Mouse (Mus musculus) intestine, embryonic 16.5 days (tissue): ENCODE results near the gene Stx2. TPM values are rescaled to one million over a fixed set of nuclear protein-coding genes. Genes with fewer than 3 reads are reported as not detected.
A peak's percentile ranks its signal among the peaks of the same experiment; 100 is the strongest.

Experiments
- ATAC-seq: fragments of 200-750 bp; cut with Nextera tagmentation; 2 replicates; pipeline ENCODE4 v1.8.0; 2017; ENCODE audit warnings: moderate TSS enrichment, moderate library complexity
- H3K27ac ChIP-seq: fragments of 300-500 bp; sonication (generic); 2 replicates; pipeline ENCODE4 v1.5.1; 2014; ENCODE audit warnings: mild to moderate bottlenecking, low read length
- H3K27me3 ChIP-seq: fragments of 300-500 bp; sonication (generic); replicated peaks from 2 replicates; pipeline ENCODE4 v1.6.1; 2014; ENCODE audit warnings: low read length, control low read depth, mixed read lengths; ENCODE audit not compliant: control insufficient read depth, insufficient read depth
- H3K36me3 ChIP-seq: fragments of 300-500 bp; sonication (generic); 2 replicates; pipeline ENCODE4 v1.6.1; 2014; ENCODE audit warnings: low read length, control low read depth; ENCODE audit not compliant: control insufficient read depth, insufficient read depth
- H3K4me1 ChIP-seq: fragments of 300-500 bp; sonication (generic); 2 replicates; pipeline ENCODE4 v1.6.1; 2014; ENCODE audit warnings: low read length, control low read depth, mixed read lengths; ENCODE audit not compliant: control insufficient read depth, insufficient read depth
- H3K4me2 ChIP-seq: fragments of 300-500 bp; sonication (generic); 2 replicates; pipeline ENCODE4 v1.6.1; 2014; ENCODE audit warnings: low read depth, low read length, control low read depth
- H3K4me3 ChIP-seq: fragments of 300-500 bp; sonication (generic); 2 replicates; pipeline ENCODE4 v1.5.1; 2014; ENCODE audit warnings: mild to moderate bottlenecking, low read length
- H3K9ac ChIP-seq: fragments of 300-500 bp; sonication (generic); 2 replicates; pipeline ENCODE4 v1.6.1; 2014; ENCODE audit warnings: low read depth, low read length
- H3K9me3 ChIP-seq: fragments of 300-500 bp; sonication (generic); 2 replicates; pipeline ENCODE4 v1.6.1; 2016; ENCODE audit warnings: low read length, control low read depth; ENCODE audit not compliant: control insufficient read depth
- WGBS: fragments of 180-500 bp; shearing (Covaris S2); extraction: QIAGEN DNeasy Blood & Tissue Kit; methylation state at CpG from one replicate; pipeline ENCODE4 v1.1.7; 2014; 5-methylcytosine and 5-hydroxymethylcytosine counted together
- polyA plus RNA-seq: library from polyadenylated mRNA; unstranded; fragments of >200 nt; fragmentation: Nextera tagmentation; extraction: Ambion mirVana; gene quantifications from 2 replicates; pipeline ENCODE4 v1.2.1, GENCODE M21; 2015

The Stx2 gene
- polyA plus RNA-seq, 1 experiment from 2014 or later: 19.9 TPM

- Histone ChIP-seq H3K36me3 (no peaks in the 10 kb centered on the region), H3K4me2 (no peak overlapping the region), H3K27ac (no peak overlapping the region), H3K27me3 (no peaks in the 10 kb centered on the region), H3K9ac (no peak overlapping the region), H3K9me3 (no peaks in the 10 kb centered on the region), H3K4me1 (peaks cover 6% of the 10 kb centered on the region), H3K4me3 (no peak overlapping the region)
- WGBS: 79% methylated on average over 5 of the region's 5 CpGs
- ATAC-seq: no peak
Measured at GRCm38 (mm10) chr5:129015540-129015939, 7.2 kb upstream of the Stx2 start.

GRCm38 (mm10) chr5:129015020-129015419 is 6.6 kb upstream of the Stx2 start:
- H3K36me3 ChIP-seq: no peaks in the 10 kb centered on the region
- H3K4me3 ChIP-seq: no peak overlapping the region
- H3K9me3 ChIP-seq: no peaks in the 10 kb centered on the region
- peaks cover 6% of the 10 kb centered on the region for H3K4me1 ChIP-seq
- no peak overlapping the region for H3K9ac ChIP-seq
- H3K27ac ChIP-seq: no peak overlapping the region
- no peak overlapping the region for H3K4me2 ChIP-seq
- 74% methylated on average over 3 of the region's 3 CpGs for WGBS
- no peak for ATAC-seq
- no peaks in the 10 kb centered on the region for H3K27me3 ChIP-seq

- WGBS: 87% methylated on average over 2 of the region's 2 CpGs
Measured at GRCm38 (mm10) chr5:129010937-129011336, 2.6 kb upstream of the Stx2 start.

GRCm38 (mm10) chr5:129009577-129009976 is 1.2 kb upstream of the Stx2 start:
- 70% methylated on average over 3 of the region's 3 CpGs for WGBS
- Histone ChIP-seq H3K27me3 (no peaks in the 10 kb centered on the region), H3K9me3 (no peaks in the 10 kb centered on the region), H3K27ac (no peak overlapping the region), H3K9ac (no peak overlapping the region), H3K4me2 (no peak overlapping the region), H3K36me3 (no peaks in the 10 kb centered on the region), H3K4me1 (peaks cover 18% of the 10 kb centered on the region), H3K4me3 (no peak overlapping the region)
- ATAC-seq: no peak

More at GRCm38 (mm10) chr5:129010937-129011336, 2.6 kb upstream of the Stx2 start:
- H3K9ac ChIP-seq: no peak overlapping the region
- no peaks in the 10 kb centered on the region for H3K27me3 ChIP-seq
- no peak for ATAC-seq
- no peak overlapping the region for H3K4me3 ChIP-seq
- H3K4me1 ChIP-seq: peaks cover 18% of the 10 kb centered on the region
- no peak overlapping the region for H3K4me2 ChIP-seq
- H3K27ac ChIP-seq: no peak overlapping the region
- H3K36me3 ChIP-seq: no peaks in the 10 kb centered on the region
- H3K9me3 ChIP-seq: no peaks in the 10 kb centered on the region

GRCm38 (mm10) chr5:129008008-129008407 is 366 bp downstream of the Stx2 start:
- ATAC-seq: peak; percentile 69; the same call in 1 of the 2 replicates
- H3K4me2 ChIP-seq: peak overlapping the region; percentile 89
- H3K27me3 ChIP-seq: no peaks in the 10 kb centered on the region
- peak overlapping the region; percentile 80 for H3K4me3 ChIP-seq
- WGBS: 0% methylated on average over 16 of the region's 18 CpGs
- no peaks in the 10 kb centered on the region for H3K9me3 ChIP-seq
- peaks cover 18% of the 10 kb centered on the region for H3K4me1 ChIP-seq
- H3K27ac ChIP-seq: peak overlapping the region; percentile 18; the same call in 1 of the 2 replicates
- H3K9ac ChIP-seq: peak overlapping the region; percentile 79
- no peaks in the 10 kb centered on the region for H3K36me3 ChIP-seq

GRCm38 (mm10) chr5:129007105-129007957 is 1.0 kb downstream of the Stx2 start:
- peak overlapping the region; percentile 79 for H3K9ac ChIP-seq
- no peaks in the 10 kb centered on the region for H3K9me3 ChIP-seq
- H3K36me3 ChIP-seq: no peaks in the 10 kb centered on the region
- 55% methylated on average over 14 of the region's 14 CpGs for WGBS
- H3K27me3 ChIP-seq: no peaks in the 10 kb centered on the region
- H3K27ac ChIP-seq: peak overlapping the region; percentile 18; the same call in 1 of the 2 replicates
- H3K4me2 ChIP-seq: peak overlapping the region; percentile 89
- peaks cover 19% of the 10 kb centered on the region for H3K4me1 ChIP-seq
- peak; percentile 9 for ATAC-seq
- peak overlapping the region; percentile 80 for H3K4me3 ChIP-seq

- no peak overlapping the region for H3K9ac ChIP-seq
- H3K27me3 ChIP-seq: no peaks in the 10 kb centered on the region
- peak overlapping the region; percentile 23 for H3K27ac ChIP-seq
- H3K4me1 ChIP-seq: peaks cover 23% of the 10 kb centered on the region
- no peaks in the 10 kb centered on the region for H3K36me3 ChIP-seq
- H3K9me3 ChIP-seq: no peaks in the 10 kb centered on the region
- H3K4me2 ChIP-seq: no peak overlapping the region; the same call in 1 of the 2 replicates
- WGBS: 81% methylated on average over 18 of the region's 18 CpGs
- H3K4me3 ChIP-seq: no peak overlapping the region
- ATAC-seq: no peak
Measured at GRCm38 (mm10) chr5:129006031-129006788, 2.2 kb downstream of the Stx2 start.

GRCm38 (mm10) chr5:129005416-129005815 is 3.0 kb downstream of the Stx2 start:
- Histone ChIP-seq H3K27me3 (no peaks in the 10 kb centered on the region), H3K4me2 (no peak overlapping the region), H3K9ac (no peak overlapping the region), H3K4me3 (no peak overlapping the region), H3K27ac (peak overlapping the region; percentile 23; the same call in 1 of the 2 replicates), H3K9me3 (no peaks in the 10 kb centered on the region), H3K4me1 (peaks cover 27% of the 10 kb centered on the region), H3K36me3 (no peaks in the 10 kb centered on the region)
- no peak for ATAC-seq
- 80% methylated on average over 3 of the region's 3 CpGs for WGBS

- Histone ChIP-seq H3K27ac (peak overlapping the region; percentile 45), H3K4me2 (no peak overlapping the region), H3K4me1 (peaks cover 19% of the 10 kb centered on the region), H3K36me3 (no peaks in the 10 kb centered on the region), H3K9ac (0 out of 2 replicates have a peak overlapping the region, but pooled peaks have one; percentile 43), H3K9me3 (no peaks in the 10 kb centered on the region), H3K4me3 (no peak overlapping the region), H3K27me3 (no peaks in the 10 kb centered on the region)
- 40% methylated on average over 14 of the region's 14 CpGs for WGBS
- ATAC-seq: peak; percentile 58
Measured at GRCm38 (mm10) chr5:129002571-129003011, 5.8 kb downstream of the Stx2 start.
